Mouse (Mus musculus): ENCODE results near the gene Clec4f. TPM values are rescaled to one million over a fixed set of nuclear protein-coding genes. Genes with fewer than 3 reads are reported as not detected.

The Clec4f gene
- 0.35 TPM in 1 of 2 replicates, not detected in the other for polyA plus RNA-seq (2012; rRNA removed)

GRCm38 (mm10) chr6:83656087-83656486 lies at the start of gene Clec4f:
TSS of gene Clec4f (minus strand) at chr6:83656187.

GRCm38 (mm10) chr6:83677757-83678156 lies 21.8 kb upstream of the Clec4f start, which contains the start of gene Cd207:
TSS of gene Cd207 (minus strand) at chr6:83677857.

Other genes with a start within 250 kb of the Clec4f start
- 3.3 and 5.1 TPM in 2 replicates for gene Tet3, start 197.1 kb downstream of the Clec4f start, polyA plus RNA-seq (2012; rRNA removed)
- gene Dguok, start 149.2 kb downstream of the Clec4f start, polyA plus RNA-seq (2012; rRNA removed): 12.0 and 15.7 TPM in 2 replicates
- gene Actg2, start 119.9 kb downstream of the Clec4f start, polyA plus RNA-seq (2012; rRNA removed): 957 and 1,409 TPM in 2 replicates
- 2.6 and 3.0 TPM in 2 replicates for gene Stambp, start 83.5 kb downstream of the Clec4f start, polyA plus RNA-seq (2012; rRNA removed)
- gene Cd207, start 21.7 kb upstream of the Clec4f start, polyA plus RNA-seq (2012; rRNA removed): 0.11 TPM in 1 of 2 replicates, not detected in the other
- not detected in 2 replicates for gene Vax2, start 55.1 kb upstream of the Clec4f start, polyA plus RNA-seq (2012; rRNA removed)
- gene Atp6v1b1, start 86.8 kb upstream of the Clec4f start, polyA plus RNA-seq (2012; rRNA removed): not detected in 2 replicates
- gene Ankrd53, start 106.5 kb upstream of the Clec4f start, polyA plus RNA-seq (2012; rRNA removed): not detected in 2 replicates
- gene Tex261, start 119.6 kb upstream of the Clec4f start, polyA plus RNA-seq (2012; rRNA removed): 42.1 and 51.5 TPM in 2 replicates
- 12.2 and 15.6 TPM in 2 replicates for gene Nagk, start 138.8 kb upstream of the Clec4f start, polyA plus RNA-seq (2012; rRNA removed)
- gene Paip2b, start 175.6 kb upstream of the Clec4f start, polyA plus RNA-seq (2012; rRNA removed): 1.3 and 1.8 TPM in 2 replicates
- gene Zfp638, start 210.9 kb upstream of the Clec4f start, polyA plus RNA-seq (2012; rRNA removed): 0.98 and 1.0 TPM in 2 replicates

All from stomach, adult 2 months (tissue).